Mouse (Mus musculus): ENCODE data around the gene Gm9944.

Gm9944 gene

DNA sequence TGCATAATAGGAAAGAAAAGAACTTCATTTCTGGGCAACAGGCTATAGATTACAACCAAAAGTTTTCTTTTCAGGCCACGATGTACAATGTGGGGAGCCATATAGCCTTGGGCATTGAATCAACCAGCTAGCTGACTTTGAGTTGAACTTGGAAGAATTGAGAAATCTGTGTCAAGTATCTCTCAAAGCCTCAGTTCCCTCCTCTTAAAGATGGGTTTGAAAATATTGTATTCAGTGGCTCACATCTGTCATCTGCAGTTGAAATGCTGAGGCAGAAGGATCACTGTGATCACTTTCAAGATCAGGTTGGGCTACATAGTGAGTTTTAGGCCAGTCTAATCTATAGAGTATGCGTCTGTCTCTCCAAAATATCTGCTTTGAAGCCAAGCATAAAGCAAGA is at the start of gene Gm9944:
Gene Gm9944 (minus strand): TSS at position 101 of the 400 bp plus-strand sequence.
- DNase-seq: no peak

DNA sequence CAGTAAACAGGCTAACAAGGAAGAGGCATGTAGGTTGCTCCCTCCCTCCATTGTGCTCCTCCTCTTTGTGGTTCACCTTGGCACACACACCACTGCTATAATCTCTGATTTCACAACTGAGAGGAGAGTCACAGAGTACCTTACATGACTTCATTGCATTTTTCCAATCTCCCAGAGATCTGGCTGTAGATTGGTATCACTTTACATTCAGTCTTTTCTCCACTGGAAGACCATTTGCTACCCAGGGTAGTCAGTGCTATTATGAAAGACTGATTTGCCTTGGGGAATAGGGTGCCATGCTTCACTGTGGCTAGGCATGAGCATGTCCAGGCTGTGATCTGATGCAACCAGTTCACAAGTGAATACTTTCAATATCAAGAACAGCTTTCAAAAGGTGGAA is 40.2 kb upstream of the Gm9944 start:
- DNase-seq: no peak

DNA sequence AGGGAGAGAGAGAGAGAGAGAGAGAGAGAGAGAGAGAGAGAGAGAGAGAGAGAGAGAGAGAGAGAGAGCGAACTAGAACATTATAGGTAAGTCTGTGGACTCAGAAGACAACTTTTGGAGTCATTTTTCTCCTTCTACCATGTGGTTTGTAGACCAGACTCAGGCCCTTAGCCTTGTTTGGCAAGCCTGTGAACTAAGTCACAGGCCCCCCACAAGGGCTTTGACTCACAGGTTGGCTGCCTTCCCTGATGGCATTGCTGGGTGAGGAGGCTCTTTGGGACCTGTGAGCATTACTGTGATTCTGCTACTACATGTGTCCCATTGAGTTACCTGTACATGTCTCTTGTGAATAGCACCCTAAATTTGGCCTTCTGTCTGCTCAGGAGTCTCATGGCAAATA is 15.0 kb upstream of the Gm9944 start:
- no peak for DNase-seq

DNA sequence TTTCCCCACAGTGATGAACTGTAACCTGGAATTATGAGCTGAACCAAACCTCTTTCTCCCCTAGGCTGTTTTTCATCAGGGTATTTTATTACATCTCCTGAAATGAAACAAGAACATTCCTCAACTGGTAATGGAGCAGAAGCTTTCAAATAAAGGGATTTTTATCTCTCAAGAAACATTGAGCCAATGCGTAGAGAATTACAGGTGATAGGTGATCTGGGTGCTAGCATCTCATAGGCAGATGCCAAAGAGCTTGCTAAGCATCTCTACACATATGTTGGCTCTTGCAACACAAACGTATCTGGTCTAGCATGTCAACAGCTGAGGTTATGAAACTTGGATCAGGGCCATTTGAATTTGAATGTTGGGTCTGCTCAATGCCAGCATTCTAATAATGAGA is 12.1 kb upstream of the Gm9944 start:
- DNase-seq: no peak

DNA sequence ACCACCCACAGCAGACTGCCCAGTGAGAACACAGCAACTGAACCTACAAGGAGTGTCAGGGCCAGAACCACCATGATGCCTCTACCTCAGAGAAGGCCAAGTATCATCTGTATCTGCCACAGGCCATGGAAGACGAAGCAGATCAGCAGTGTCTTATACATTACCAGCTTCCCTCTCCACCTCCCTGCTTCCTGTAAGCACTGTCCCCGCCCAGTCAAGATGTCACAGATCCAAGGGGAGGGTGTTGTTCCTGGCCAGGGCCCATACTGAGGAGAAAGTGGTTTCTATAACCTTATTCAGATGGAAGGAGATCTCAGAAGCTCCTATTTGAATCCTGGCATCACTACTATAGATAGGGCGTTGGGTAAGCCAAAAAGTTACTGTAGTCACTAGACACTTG is 10.5 kb upstream of the Gm9944 start, which contains the start of gene Aadacl3:
Gene Aadacl3 (minus strand): TSS at position 101 of the 400 bp plus-strand sequence.
- DNase-seq: no peak

DNA sequence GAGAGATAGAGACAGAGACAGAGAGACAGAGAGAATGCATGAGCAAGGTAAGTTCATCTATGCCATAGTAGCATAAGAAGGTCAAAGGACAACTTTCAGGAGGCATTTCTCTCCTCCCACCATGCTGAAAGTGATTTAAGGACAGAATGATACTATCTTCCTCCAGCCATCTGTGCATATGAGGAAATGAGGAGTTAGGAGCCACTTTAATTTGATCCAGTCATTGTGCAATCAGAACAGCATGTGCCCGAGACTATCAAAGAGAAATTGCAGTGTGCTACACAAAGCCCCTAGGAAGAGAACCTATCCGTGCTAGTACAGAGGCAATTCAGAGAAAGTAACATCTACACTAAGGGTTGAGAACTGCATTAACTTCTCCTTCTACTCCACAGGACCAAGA is 4.6 kb downstream of the Gm9944 start:
- DNase-seq: no peak

DNA sequence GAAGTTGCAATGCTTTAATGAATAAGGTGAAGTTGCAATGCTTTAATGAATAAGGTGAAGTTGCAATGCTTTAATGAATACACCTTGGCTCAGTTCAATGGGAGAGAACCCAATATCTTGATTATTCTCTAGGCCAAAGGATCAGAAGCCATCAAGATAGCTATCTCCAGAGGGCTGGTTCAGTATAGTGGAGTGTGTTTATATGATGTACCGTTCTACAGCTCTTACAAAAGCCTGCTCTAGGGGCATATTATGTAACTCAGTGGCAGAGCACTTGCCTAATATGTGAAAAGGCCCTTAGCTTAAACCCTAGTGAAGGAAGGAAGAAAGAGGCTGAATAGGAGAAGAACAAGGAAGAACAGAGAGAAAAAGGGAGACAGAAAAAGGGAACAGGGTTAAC is 11.5 kb downstream of the Gm9944 start:
- no peak for DNase-seq

DNA sequence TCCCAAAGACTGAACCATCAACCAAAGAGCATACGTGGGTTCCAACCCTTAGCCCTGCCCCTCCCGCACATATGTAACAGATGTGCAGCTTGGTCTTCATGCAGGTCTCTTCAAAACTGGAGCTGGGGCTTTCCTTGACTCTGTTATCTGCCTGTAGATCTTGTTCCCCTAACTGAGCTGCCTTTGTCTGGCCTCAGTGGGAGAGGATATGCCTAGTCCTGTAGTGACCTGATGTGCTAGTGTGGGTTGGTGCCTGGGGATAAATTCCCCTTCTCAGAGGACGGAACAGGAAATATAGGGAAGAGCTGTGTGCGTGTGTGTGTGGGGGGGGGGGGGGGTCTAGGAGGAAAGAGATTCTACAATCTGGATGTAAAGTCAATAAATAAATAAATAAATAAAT is 12.0 kb downstream of the Gm9944 start:
- no peak for DNase-seq

DNA sequence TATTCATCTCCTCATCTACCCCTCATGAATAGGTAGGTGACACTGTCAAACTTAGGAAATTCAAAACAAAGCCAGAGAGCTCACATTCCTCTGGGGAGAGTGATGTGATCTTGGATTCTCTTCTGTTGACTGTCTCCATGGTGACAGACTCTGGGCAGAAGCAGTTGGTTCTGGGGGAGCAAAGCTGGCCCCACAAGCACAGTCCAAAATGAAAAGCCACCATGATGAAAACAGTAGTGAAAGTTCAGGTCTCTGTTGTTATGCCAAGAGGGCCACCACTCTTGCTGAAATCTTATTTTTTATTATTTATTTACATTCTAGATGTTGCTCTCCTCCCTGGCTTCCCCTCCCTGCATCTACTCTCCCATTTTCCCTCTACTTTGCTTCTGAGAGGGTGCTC is 14.4 kb downstream of the Gm9944 start, which contains the start of gene 1700012P22Rik:
Gene 1700012P22Rik (minus strand): TSS at position 101 of the 400 bp plus-strand sequence.
- no peak for DNase-seq

DNA sequence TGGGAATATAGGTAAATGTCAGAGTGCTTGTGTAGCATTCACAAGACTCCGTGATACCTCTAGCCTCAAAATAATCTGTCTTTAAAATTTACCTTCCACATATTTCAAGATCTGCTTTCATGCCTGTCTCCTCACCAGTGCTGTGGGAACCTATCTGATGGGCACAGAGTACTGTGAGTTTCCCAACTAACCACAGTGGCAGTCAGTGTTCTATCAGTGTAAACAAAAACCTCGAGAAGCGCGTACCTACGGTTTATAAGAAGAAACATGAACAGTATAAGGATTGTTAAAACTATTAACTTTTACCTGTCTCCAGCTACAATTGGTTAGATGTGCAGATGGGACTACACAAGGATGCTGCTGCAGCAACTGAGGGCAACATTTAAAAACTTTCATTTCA is 19.9 kb downstream of the Gm9944 start:
- no peak for DNase-seq

DNA sequence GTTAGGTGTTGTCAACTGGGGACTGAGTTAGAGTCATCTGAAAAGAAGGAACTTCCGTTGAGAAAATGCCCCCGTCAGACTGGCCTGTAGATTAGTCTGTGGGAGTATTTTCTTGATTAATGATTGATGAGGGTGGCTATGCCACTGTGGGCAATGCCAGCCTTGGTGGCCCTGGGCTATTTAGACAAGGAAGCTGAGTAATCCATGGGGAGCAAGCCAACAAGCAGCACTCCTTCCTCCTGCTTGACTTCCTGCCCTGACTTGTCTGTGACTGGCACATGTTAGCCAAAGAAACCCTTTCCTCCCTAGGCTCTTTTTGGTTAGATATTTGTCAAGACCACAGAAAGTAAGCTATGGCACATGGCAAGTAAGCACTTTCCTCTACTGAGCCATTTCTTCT is 22.4 kb downstream of the Gm9944 start:
- DNase-seq: no peak

DNA sequence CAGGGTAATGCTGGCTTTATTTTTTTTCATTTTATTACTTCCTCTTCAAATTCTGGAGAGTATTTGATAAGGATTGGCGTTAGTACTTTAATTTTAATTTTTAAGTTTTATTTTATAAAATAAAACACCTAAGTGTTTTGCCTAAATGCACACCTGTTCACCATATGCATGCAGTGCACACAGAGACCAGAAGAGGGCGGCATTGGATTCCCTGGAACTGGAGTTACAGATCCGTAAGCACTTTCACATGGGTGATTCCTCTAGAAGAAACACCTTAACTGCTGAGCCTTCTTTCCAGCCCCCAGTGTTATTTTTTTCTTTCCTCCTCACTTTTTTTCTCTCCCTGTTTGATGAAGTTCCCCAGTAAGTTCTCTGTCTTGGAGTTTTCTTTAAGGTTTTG is 24.2 kb downstream of the Gm9944 start:
- DNase-seq: no peak

DNA sequence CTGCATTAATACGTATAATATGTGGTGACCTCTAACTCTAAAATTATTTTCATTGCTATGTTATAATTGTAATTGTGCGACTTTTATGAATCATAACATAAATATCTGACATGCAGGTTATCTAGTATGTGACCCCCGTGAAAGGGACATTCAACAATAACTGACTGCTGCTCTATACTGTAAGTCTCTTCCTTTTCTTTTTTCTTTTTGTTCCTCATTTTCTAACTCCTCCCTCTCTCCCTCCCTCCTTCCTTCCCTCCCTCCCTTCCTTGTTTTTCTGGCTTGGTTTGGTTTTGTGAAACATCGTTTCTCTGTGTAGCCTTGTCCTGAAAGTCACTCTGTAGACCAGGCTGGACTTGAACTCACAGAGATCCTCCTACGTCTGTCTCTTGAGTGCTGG is 28.5 kb downstream of the Gm9944 start:
- no peak for DNase-seq

DNA sequence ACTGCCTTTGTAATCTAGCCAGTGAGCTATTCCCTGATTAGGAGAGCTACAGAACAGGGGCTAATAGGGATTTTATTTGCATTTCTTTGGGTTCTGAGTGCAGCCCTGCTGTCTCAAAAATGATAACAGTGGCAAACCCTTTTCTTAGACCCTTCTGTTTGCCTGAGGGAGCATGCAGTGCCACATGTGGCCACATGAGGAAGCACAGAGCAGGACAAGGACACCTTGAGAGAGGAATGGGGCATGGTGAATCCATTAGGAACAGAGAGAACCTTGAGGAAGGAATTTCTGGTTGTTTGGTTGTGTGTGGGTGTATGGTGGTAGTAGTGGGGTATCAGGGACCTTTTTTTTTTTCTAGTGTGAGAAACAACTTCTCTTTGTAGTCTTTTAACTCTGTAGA is 32.5 kb downstream of the Gm9944 start:
- no peak for DNase-seq

DNA sequence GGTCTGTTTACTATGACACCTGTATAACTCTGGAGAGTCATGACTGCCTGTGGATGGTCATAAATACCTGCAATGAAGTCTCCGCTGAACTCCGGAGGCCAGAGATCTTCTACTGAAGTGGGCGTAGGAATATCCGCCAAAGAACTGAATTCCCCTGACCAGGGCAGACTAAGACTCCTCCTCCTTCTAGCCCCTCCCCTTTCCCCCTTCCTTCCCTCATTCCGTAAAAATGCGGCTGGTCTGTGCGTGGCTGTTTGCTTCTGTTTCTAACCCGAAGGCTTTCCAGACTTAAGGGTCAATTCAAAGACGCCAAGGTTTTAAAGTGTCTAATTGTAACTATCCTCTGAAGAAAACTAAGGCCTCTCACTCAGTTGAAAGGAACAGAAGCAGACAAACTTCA is 44.8 kb downstream of the Gm9944 start, which contains the start of gene Pramef12:
Gene Pramef12 (minus strand): TSS at position 175 of the 400 bp plus-strand sequence.
- no peak for DNase-seq

DNA sequence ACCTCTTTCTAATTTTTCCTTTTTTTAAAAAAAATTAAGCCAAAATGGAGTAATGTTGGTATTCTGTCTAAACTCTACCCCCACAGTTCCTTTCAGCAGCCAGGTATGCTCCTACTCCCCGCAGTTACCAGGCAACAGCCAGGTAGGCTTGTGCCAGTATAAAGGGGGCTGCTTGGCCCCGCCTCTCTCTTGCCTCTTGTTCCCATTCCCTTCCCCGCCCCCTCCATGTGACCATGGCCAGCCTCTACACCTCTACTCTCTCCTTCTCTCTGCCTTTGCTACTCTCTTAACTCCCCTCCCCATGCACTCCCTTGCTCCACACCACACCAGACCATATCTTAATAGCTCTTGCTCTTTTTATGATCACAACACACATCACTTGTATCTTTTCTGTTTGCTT is 46.9 kb downstream of the Gm9944 start:
- no peak for DNase-seq

DNA sequence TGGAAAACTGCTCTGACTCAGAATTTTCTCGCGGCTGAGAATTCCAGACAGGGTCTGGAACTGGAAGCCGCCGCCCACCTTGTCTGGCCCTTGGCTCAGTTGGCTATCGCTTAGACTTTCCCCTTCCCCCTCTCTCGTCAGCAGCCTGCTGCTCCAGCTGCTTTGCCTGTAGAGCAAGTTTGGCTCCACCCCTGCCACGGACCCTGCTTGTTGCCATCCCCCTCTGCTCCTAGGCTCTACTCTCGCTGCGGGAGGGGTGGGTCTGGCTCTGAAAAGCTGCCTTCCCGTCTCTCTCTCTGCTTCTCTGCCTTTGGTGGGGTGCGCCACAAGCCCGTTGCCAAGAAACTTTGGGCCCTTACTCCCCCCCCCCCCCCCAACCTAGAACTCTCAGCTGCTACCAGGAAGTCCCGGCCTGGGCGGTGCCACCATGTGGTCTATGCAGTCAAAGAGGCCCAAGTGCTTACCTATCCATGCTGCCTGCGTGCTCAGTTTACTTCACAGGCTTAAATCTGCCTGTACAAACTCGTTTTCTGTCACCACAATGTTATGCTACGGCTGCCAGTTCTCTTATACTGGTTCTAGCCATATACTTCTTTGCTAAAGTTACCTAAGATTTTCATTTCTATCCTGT is 48.5 kb downstream of the Gm9944 start:
- no peak for DNase-seq
